Mouse (Mus musculus) cerebellum, adult 8-10 months (tissue): Measurements from ENCODE around the gene Atxn1.

Source experiments
- DNase-seq: peaks from one replicate; pipeline ENCODE4 v3.0.0; 2022

The Atxn1 gene

DNA sequence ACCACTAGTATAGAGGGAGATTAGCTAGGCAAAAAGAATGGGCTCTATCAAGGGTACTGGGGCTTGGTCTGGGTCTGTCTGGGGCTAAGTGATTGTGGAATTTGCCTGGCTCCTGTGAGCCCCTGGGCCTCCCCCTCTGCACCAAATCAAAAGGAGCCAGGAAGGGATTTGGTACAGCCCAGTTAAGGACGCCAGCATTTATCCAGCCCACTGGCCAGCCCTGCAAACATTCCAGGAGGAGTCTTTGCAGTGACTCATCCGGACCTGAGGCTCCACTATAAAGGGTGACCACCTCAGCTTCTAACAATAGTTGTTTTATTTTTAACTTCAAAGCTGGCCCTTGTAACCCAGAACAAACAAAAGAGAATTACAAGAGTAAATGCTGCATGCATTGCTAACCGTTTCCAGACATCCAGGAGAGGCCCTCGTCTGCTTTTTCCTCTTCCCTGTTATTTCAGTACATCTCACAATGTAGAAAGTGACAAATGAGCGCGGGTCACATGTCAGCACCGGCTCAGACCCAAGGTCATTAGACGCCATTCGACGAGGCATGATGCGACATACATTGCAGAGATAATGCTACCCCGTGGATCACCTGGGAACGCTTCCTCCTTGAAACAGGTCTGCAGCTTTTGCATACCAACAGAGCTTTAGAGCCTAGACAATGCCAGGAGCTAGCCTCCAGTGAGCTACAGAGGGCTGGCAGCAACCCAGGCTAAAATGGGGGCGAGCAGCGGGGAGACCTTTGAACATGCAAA lies 144.2 kb downstream of the Atxn1 start:
- no peak for DNase-seq

DNA sequence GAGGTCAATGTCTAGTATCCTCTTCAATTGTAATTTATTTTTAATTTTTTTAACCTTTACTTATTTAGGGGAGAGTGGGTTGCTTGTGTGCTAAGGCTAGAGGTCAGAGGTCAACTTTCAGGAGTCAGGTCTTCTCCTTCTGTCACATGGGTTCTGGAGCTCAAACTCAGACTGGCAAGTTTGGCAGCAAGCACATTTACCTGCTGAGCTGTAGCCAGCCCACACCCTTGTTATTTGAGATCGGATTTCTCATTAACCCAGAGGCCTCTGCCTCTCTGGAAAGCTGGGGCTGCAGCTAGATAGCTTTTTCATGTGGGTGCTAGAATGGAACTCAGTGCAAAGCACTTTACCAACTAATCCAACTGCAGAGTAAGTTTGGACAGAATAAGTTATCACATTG lies 148.1 kb downstream of the Atxn1 start:
- DNase-seq: no peak

DNA sequence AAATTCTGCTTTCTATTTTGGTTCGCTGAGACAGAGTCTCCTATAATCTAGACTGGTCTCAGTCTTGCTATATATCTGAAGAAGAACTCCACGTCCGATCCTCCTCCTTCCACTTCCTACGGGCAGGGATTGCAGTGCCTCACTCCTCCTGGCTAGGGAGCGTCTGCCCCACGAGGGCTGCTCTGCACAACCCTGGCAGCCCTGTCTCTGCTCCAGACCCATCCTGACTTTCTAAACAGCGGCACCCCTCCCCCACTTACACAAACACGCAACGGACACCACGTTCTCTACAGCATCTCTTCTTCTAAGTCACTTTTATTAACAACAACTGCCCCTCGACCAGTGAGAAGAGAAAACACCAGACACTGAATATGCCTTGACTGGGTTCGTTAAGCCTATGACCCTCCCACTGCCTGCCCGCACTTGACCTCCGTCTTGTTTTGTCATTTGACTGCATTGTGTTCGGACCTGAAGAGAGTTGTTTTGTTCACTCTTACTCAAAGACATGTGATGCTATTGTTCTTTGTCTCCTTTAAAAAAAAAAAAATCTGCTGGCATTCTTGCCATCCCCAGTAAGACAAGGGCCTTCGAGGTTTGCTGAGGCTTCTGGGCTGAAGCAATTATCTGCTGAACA lies 154.9 kb downstream of the Atxn1 start:
- DNase-seq: no peak

DNA sequence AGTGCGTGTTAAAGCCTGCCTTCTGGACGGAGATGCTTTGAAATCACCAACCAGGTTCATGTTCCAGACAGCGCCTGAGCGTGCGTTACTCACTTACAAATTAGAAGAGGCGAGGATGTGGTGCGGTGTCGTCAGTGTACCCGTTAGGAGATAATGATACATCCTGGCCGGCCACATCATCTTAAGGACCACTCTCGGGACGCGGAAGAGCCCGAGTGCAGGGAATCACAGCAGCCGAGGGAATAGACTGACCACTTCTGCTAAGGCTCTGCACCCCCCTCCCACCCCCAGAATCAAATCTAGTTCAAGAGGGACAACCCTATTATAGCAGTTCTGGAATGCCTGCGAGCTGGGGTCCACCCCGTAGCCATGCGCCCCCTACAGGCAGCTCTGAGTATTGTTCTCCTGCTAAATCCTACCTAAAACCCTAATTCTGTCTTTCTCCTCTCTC lies 157.2 kb downstream of the Atxn1 start:
- peak; percentile 49 for DNase-seq

DNA sequence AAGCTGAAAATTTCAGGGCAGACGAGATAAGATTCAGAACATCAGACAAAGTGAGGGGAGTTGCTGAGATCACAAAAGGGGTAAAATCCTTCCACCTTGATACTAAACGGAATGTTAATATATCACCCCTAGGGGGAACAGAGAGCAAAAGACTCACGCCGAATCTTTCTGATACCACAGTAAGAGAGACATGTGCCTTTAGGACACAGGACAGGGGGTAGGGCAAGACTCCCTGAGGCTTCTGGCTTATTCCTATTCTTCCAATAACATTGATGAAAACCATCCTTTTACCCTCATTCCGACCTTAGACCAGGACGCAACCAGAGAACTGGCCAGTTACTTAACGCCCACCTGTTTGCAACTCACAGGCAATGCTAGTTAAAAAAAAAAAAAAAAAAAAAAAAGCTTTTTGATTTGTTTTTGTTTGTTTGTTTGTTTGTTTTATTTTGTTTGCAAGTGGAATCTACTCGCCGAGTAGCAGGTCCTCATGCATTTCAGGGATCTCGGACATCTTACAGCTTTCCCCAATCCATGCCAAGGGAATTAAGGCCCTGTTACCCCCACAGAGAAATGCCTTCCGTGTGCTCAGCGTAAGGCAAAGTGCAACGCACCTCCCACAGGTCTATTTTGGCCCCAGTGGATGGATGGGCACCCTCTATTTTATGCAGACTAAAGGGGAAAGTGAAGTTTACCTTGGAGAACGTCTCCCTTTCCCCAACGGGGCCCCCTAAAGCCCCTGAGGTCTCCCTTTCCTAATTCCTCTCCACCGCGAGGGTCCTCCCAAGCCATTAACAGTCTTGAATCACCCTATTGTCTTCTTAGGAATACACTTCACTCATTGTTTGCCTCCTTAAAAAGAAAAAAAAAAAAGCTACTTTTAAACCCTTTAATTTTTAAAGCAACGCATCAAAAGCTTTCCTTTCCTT lies 157.9 kb downstream of the Atxn1 start:
- DNase-seq: no peak

DNA sequence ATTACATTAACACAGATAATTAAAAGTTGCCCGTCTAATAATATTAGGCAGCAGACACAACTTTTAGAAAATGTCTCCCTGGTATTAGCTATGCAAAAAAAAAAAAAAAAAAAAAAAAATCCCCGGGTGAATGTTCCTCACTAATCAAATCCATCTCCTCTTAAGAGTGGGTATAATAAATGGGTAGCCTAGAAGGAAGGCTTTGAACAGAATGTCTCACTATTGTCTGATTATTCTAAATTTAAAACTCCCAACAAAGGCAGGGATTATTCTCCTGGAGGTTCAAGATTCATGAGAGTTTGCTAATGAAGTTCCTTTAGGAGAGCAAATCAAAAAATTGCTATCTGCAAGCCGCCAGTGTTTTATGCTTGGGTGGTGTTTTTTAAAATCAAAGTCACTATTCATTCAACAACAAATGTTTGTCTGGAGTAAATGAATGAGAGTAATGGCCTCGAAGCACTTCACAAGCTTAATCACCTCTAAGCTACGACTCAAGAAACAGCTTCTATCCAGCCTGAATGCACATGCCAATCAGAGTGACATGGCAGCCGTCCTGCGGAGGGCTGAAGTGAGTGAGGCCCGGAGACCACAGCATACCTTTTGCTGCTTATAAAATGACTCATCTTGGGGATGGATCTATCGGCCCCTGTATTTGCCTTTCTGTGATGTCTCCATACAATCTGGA lies 158.8 kb downstream of the Atxn1 start:
- no peak for DNase-seq

DNA sequence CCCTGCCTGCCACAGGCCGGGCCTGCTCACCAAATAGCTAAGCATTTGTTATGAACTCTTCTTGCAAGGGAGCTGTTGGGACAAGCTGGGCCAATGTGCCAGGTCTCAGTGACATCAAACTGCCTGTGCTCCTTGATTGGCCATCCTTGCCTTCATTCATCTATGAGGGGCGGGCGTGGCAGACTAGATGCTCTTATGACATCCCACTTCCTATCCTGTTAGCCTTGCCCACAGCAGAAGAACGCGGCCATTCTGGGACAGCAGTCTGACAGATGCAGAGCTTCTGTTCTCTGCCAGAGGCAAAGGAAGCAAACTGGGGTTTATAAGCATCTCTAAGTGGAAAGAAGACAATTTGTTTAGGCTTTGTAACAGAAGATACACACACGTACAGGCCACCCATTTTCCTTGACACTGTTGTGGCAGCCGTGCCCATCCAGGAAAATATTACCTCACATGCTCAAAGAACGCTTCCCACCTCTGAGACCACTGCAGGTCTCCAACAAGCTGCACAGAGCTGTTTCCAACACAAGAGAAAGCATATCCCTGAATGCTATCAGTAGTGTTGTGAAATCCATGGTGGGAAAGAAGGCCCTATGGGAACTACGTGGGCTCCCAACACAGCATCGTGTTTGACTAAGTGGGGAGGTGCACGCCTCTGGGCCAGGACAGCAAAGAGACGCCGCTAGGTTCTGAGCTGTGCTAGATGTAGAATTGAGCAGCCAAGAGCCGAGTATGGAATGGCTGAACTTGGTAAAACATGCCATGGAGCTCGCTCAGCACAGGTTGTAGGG lies 162.0 kb downstream of the Atxn1 start:
- DNase-seq: no peak

DNA sequence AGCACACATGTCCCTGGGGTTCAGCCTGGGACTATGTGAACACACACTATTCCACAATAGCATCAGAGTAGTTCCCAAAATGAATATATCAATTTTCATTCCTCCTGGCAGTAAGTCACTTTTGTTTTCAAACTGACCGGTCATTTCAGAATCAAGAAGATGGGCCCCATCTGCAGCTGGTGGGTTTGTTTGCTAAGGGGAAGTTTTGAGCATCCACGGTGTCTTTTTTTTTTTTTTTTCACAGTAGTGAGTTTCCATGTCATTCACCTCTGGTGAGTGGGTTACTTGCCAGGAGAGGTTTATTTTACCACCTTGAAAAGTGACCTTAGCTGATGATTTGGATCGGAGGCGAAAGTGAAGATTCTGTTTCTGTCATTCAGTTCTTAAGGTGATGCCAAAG lies 166.6 kb downstream of the Atxn1 start:
- DNase-seq: no peak

DNA sequence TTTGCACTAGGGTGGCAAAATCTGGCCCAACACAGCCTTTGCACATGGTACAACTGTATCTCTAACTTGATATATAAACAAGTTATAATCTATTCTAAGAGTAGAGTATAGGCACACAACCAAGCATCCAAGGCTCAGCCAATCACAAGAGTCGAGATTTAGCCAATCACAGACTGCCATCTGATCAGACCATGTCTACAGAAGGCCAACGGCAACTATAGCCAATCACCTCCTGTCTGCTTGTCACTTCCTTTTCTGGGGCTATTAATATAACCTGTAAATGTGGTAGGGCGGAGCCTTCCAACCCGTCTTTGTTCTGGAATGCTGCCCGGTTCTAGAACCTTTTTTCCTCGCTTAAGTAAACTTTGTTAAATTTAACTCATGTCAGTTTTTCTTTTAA lies 167.1 kb downstream of the Atxn1 start:
- no peak for DNase-seq

DNA sequence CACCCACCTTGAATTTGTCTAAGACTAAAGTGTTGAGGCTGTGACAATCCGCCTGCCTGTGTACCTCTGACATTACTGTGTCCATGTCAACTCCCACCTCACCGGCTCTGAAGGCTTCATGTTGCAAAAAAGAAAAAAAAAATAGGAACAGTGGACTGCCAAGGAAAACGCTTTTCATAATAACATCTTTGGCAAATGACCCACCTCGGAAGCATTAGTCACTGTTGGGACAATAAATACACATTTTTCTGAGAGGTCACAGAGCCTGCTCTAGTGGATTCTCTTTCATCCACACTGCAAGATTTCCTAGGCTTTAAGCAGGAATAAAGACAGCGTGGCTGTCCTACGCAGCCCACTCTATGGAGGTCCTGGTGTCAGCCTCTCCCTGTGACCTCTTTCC lies 168.5 kb downstream of the Atxn1 start:
- no peak for DNase-seq

DNA sequence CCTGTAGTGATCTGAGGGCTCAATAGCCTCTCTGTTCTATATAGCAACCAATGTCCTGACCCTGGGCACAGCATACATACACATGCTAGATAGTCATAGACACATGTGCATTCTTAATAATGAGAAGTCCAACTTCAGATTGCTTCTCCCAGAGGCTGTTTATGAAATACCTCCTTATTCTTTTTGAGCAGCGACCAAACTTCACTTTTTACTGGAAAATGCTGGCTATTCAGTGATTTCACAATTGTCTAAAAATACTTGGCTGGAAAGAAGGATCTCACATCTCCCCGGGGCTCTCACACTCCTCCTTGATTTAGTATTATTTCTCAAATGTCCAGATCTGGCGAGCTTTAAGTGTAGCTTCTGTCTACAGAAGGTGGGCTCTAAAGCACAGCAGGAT lies 171.0 kb downstream of the Atxn1 start:
- no peak for DNase-seq

DNA sequence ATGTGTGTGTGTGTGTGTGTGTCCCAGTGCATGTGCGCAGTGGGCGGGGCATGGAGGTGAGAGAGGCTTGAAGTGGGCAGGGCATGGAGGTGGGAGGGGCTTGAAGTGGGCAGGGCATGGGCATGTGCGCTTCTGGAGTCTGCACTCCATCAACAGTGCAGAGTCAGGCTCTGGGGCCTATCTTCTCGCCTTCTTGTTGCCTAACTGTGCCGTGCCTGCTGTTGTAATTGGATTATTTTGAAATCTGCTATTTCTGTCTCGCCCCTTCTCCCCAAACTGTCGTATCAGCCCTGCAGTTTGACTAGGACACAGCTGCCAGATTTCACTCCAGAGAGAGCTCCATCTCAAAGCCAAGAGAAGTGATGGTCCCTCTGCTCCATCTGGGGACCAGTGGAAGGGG lies 178.4 kb downstream of the Atxn1 start:
- DNase-seq: no peak

DNA sequence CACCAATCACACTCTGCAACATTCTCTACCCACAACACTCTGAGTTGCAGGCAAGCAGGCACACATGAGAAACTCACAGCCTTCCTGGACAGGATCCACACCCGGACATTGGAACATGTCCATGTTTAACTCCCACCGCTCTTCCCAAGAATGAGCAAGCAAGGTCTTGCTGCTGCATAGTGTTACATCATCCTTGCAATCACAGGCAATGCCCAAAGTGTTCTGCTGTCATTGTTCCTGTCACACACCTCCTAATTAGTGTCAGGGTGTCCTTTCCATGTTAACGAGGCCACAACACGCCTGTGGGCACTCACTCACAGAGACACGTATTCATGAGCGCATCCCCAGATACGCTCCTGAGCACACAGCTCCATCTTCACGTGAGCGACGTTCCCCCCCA lies 181.1 kb downstream of the Atxn1 start:
- DNase-seq: no peak

DNA sequence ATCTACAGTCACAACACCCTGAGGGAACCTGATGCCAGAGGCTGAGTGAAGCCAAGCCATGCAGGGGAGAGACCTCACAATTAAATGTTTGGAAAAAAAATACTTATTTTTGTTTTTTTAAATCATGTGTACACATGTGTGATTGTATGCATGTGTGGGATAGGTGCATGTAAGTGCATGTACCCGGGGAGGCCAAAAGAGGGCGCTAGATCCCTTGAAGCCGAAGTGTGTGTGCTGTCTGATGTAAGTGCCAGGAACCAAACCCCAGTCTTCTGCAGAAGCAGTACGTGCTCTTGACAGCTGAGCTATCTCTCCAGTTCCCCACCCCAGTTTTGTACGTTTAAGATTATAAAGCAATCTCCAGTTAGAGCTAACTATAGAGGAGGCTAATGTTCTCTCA lies 186.1 kb downstream of the Atxn1 start:
- DNase-seq: no peak

DNA sequence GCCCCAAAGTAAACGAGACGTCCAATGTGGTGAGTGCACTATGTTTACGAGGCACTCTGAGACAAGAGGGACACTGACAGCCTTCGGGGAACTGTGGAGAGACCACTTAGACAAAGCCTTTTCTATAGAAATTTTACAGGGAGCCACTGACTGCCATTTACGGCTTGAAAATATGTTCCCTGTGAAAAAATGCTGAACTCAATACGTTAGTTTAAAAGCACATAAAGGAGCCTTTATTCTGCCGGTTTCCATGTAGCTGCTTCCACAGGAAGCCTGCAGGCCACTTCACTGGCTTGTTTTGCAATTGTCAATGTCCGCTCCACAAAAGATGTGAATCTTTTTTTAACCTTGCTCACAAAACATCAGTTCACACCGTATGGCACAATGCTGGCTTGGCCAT lies 186.6 kb downstream of the Atxn1 start:
- DNase-seq: no peak

DNA sequence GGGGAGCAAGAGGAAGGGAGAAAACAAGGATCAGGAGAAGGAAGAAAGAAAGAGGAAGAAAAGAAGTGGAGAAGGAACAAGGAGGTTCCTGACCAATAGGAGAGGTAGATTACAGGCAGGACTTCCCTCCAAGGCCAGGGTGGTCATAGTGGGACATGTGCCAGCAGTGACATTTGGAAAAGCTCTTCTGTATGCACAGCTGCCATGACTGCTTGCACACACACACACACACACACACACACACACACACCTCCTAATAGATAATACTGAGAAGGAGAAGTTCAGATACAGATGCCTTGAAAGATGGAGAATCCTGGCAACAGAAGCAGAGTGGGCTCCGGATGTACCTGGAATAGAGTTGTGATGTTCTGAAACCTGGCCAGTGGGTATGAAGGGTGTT lies 189.3 kb downstream of the Atxn1 start:
- no peak for DNase-seq

DNA sequence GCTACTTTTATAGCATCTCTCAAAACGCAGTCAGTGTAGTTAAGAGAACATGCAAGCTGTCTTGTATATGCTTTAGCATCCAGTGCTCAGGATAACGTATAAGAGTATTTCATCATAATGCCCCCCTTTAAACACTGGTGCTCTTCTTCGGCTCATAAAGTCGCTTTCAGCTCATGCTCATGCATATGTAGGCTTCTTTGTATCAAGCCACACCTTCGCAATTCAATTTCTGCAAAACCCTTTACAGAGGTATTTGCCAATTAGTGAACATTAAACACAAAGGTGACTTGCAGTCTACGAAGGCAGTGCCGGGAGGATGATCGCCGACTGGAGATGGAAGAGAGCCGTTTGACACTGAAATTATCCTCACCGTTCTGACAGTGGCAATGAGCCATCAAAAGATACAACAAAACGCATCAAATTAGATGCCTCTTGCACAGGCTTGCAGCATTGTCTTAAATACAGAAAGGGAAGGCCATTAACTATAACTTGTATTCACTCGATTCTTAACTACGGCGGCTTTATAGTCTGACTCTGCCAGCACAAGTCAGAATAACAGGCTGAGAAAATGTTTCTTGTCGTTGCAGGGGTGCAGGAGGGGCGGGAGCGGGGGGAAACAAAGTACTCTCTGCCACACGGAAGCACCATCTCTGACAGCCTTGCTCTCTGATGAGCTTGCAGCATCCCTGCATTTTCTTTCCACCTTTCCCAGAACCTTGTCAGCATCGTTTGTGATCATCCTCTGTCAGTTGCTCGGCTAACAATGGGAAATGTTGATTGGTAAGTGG lies 191.2 kb downstream of the Atxn1 start:
- DNase-seq: no peak

DNA sequence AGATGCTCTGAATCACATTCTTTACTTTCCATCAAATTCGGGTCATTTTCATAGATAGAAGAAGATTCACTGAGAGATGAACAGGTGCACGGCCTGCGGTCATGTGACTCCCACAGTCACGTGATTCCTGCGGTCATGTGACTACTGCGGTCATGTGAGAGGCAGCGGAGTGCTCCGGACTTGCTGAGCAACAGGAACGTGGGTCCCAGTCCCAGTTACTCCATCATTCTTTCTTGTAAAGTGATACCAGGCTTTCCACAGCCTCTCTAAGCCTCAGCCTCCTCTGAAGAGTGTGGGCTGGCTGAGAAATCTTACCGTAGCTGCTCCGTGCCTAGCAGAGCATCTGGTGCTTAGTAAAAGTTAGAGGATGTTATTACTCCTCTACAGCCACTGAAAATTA lies 195.1 kb downstream of the Atxn1 start:
- DNase-seq: no peak

DNA sequence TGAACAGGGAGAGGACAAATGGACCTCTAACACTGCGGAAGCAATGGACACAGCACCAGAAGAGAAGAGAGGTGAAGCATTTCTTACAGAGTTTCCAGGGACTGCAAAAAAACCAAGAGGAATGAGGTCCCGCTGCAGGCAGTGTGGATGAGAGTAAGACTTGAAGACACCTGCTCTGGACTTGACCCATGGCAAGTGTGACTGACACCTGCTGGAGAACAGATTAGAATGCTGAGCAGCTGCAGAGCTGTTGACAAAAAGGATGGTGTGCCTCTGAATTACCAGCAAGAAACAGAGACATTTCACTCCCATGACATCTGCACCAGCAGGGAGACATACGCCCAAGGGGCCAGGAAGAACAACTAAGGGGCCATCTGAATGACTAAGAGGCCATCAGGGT lies 196.6 kb downstream of the Atxn1 start:
- no peak for DNase-seq

DNA sequence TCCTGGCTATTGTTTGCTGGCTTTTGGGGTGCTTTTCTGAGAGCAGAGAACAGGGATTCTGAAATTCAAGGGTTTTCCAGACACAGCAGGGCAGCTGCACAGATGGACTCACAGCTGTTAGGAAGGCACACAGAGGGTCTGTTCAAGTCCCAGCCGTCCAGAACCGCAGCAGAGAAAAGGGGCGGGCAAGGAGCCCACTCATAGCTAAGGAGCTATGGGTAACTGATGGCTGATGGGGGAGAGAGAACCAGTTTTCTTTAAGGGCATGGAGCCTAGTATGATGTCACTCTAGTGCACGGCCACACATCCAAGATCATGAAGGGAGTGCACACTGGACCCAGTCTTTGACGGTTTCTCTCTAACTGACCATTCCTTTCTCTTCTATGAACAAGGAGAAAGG lies 200.5 kb downstream of the Atxn1 start:
- no peak for DNase-seq

DNA sequence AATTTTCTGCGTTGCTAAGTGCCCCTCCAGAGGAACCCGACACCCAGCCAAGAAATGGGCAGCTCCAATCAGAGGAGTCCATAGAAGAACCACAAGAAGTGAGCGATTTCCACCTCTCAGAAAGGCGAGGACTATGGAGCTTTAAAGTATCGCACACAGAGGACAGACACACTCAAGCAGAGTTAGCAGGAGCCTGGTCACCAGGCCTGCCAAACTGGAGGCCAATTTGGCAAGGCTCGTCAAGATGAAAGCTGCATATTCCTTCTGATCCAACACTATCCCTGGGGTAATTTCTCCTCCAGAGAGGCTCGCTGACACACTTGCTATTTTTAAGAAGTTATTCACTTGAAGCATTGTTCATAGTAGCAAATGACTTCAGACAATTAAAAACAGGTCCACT lies 202.5 kb downstream of the Atxn1 start:
- peak; percentile 50 for DNase-seq

DNA sequence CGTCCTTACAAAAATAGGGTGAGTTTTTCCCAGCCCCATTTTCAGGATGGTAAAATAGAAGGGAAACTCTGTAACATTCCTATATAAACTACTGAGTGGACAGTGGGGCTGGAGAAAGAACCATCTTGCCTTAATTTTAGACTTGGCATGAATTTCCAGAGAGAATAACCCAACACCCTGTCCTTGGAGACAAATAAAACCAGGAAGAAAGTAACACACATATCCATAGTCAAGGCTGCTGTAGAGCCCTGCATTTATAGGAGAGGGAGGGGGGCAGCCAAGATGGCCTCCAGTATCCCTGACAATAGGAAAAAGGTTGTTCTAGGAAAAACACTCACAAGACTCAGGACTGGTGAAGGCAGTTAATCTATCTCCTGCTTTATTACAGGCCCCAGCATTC lies 210.3 kb downstream of the Atxn1 start:
- no peak for DNase-seq
